Comparison of ENCODE assay signal across 12 mouse cellular contexts in the genomic region with DNA sequence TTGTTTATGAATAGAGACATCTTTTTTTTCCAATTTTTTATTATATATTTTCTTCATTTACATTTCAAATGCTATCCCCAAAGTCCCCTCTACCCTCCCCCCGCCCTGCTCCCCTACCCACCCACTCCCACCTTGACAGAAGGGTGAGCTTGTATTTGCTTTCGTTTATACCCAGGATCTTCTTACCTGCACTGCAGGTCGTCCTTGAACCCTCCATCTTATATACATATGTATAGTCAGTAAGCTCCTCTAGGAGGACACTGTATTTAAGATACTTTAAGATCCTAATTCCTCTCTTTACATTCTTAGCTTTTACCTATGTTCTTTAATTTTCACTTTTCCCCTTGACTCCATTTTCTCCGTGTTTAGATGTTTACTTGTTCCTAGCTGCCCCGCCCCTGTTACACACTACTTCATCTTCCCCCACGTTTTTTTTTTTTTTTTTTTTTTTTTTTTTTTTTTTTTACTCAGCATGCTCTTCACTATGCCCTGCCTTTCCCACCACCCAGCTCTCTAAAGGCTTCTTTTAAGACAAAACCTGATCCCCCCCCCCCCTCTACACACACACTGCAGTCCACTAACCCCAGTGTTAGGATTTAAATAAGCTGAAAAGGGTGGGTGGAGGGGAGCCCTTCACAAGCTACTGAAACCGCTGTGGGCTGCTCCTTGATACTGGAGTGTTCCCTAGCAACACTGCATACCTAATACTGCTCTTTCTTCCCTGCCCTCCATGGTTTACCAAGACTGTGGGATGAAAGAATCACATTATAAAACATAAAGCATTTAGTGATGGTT.
DNase-seq lines count a peak whose midpoint lies in the region; ATAC-seq lines count a peak whose summit lies in the region.
"Had no signal": no experiment of that assay in that cellular context is flagged by ENCODE, and none has a peak within 500 bp of the region (broad histone marks: within the 10 kb centered on the region; RNA-seq: fewer than 3 reads in every experiment).

No protein-coding gene starts in this region.

- H3K4me1 ChIP-seq in lung, embryonic 15.5 days = no peaks in the 10 kb centered on the region
- H3K4me1 ChIP-seq in forebrain, embryonic 12.5 days = peaks cover 13% of the 10 kb centered on the region
- H3K4me1 ChIP-seq in midbrain, embryonic 10.5 days = peaks cover 22% of the 10 kb centered on the region
- H3K4me1 ChIP-seq: heart, embryonic 12.5 days had no signal

- no peaks in the 10 kb centered on the region for H3K9me3 ChIP-seq in lung, embryonic 15.5 days
- no peaks in the 10 kb centered on the region for H3K9me3 ChIP-seq in forebrain, embryonic 12.5 days
- no peaks in the 10 kb centered on the region for H3K9me3 ChIP-seq in midbrain, embryonic 10.5 days (replicated peaks)
- H3K9me3 ChIP-seq: heart, embryonic 12.5 days had no signal

- H3K4me2 ChIP-seq in lung, embryonic 15.5 days = no peak overlapping the region
- peak overlapping the region; percentile 25 for H3K4me2 ChIP-seq in forebrain, embryonic 12.5 days
- H3K4me2 ChIP-seq: heart, embryonic 12.5 days had no signal

- DNase-seq in lung, postnatal 10 days = no peak
- peak; percentile 68 for DNase-seq in midbrain, embryonic 10.5 days (ENCODE audit: low spot score)
- no peak for DNase-seq in retina, postnatal 1 day
- no peak for DNase-seq in thymus, postnatal 4 days
- DNase-seq in heart, postnatal 10 days = no peak
- no peak for DNase-seq in urinary bladder, adult 18-20 months (ENCODE audit: low spot score in 2 of 2)
- DNase-seq: cerebellum, adult 9-10 months; kidney, adult 2 months; lung, adult 2 months had no signal

- H3K36me3 ChIP-seq in lung, embryonic 15.5 days = 0 out of 2 replicates have a peak, but pooled peaks cover 5% of the 10 kb centered on the region
- H3K36me3 ChIP-seq in forebrain, embryonic 12.5 days (replicated peaks) = peaks cover 22% of the 10 kb centered on the region
- H3K36me3 ChIP-seq in midbrain, embryonic 10.5 days = peaks cover 40% of the 10 kb centered on the region

- WGBS in lung, embryonic 15.5 days = 55% methylated on average over 7 of the region's 7 CpGs
- 9% methylated on average over 7 of the region's 7 CpGs for WGBS in forebrain, embryonic 12.5 days
- 15% methylated on average over 7 of the region's 7 CpGs for WGBS in midbrain, embryonic 10.5 days

- no peak overlapping the region for H3K4me3 ChIP-seq in lung, embryonic 15.5 days
- no peak overlapping the region for H3K4me3 ChIP-seq in forebrain, embryonic 12.5 days (replicated peaks)
- H3K4me3 ChIP-seq in midbrain, embryonic 10.5 days = peak overlapping the region; percentile 35
- H3K4me3 ChIP-seq: heart, embryonic 12.5 days had no signal

- intact Hi-C loops in heart, postnatal 10 days (cut with DNase I) = no loop called here

- no peak overlapping the region for H3K27ac ChIP-seq in lung, embryonic 15.5 days
- H3K27ac ChIP-seq in forebrain, embryonic 12.5 days = peak overlapping the region; percentile 90
- H3K27ac ChIP-seq in midbrain, embryonic 10.5 days (replicated peaks) = peak overlapping the region; percentile 84

- H3K9ac ChIP-seq in lung, embryonic 15.5 days = no peak overlapping the region
- no peak overlapping the region for H3K9ac ChIP-seq in forebrain, embryonic 12.5 days
- H3K9ac ChIP-seq: heart, embryonic 12.5 days had no signal

- H3K27me3 ChIP-seq in lung, embryonic 15.5 days = no peaks in the 10 kb centered on the region
- no peaks in the 10 kb centered on the region for H3K27me3 ChIP-seq in forebrain, embryonic 12.5 days
- H3K27me3 ChIP-seq in midbrain, embryonic 10.5 days (ENCODE audit: low read depth, poor library complexity, severe bottlenecking) = no peaks in the 10 kb centered on the region
- H3K27me3 ChIP-seq: heart, embryonic 12.5 days had no signal

- 0 out of 2 replicates have a peak, but pooled peaks have one; percentile 14 for ATAC-seq in lung, embryonic 15.5 days (ENCODE audit: borderline replicate concordance, extremely low read depth, low FRiP score, low TSS enrichment)
- ATAC-seq in forebrain, embryonic 12.5 days (ENCODE audit: low FRiP score) = peak; percentile 98
